ENCODE assay signal across 8 mouse cellular contexts in genomic region chr17:6601204-6601911, GRCm38 (mm10). TPM values are rescaled to one million over a fixed set of nuclear protein-coding genes. Genes with fewer than 3 reads are reported as not detected.
DNase-seq lines count a peak whose midpoint lies in the region; ATAC-seq and TF ChIP-seq lines count a peak whose summit lies in the region.
"Not testable (repeated sequence)": the region's sequence is repeated elsewhere in the genome, so short reads cannot be mapped to it uniquely, and the experiment has no call there.

Gene Dynlt1c, plus strand, starts transcription at chr17:6601671.

- ATAC-seq in hindbrain, embryonic 16.5 days, result peak; percentile 97
- ATAC-seq in megakaryocyte, adult 5-6 weeks (ENCODE audit: poor library complexity, severe bottlenecking), result peak; percentile 98

- TF ChIP-seq CTCF in left cerebral cortex, adult 2 months (IDR thresholded peaks at IDR 0.05), result not testable (repeated sequence)

- H3K36me3 ChIP-seq in hindbrain, embryonic 16.5 days (ENCODE audit: control insufficient read depth, insufficient read depth, low read length), result not testable (repeated sequence)

- DNase-seq in T-cell, adult 2 months (ENCODE audit: low spot score), result peak; percentile 73
- peak; percentile 76 to 83 for DNase-seq in cerebellum, postnatal 25 days
- DNase-seq in frontal cortex, postnatal 36 days (ENCODE audit: low spot score in 2 of 2), result peak; percentile 40 to 49
- DNase-seq in left cerebral cortex, adult 2 months (ENCODE audit: extremely low spot score in 1 of 2, low spot score in 2 of 2), result peak; percentile 34 to 51
- DNase-seq in right cerebral cortex, adult 2 months (ENCODE audit: low spot score in 2 of 2), result peak; percentile 35 to 45
- DNase-seq in urinary bladder, postnatal 25 days (ENCODE audit: low spot score), result peak; percentile 60

- peak within 1 kb of the TSS; percentile 33 for H3K4me2 ChIP-seq in hindbrain, embryonic 16.5 days (ENCODE audit: low read length)

- not testable (repeated sequence) for H3K9me3 ChIP-seq in hindbrain, embryonic 16.5 days (ENCODE audit: control insufficient read depth, low read length)

- H3K27me3 ChIP-seq in hindbrain, embryonic 16.5 days (replicated peaks; ENCODE audit: control insufficient read depth, insufficient read depth, low read length), result not testable (repeated sequence)

- peak within 1 kb of the TSS; percentile 27 for H3K4me3 ChIP-seq in hindbrain, embryonic 16.5 days (ENCODE audit: low read length)
- peak within 1 kb of the TSS; percentile 40 for H3K4me3 ChIP-seq in left cerebral cortex, adult 2 months

- H3K9ac ChIP-seq in hindbrain, embryonic 16.5 days (ENCODE audit: low read depth, low read length), result not testable (repeated sequence)

- intact Hi-C loops in left cerebral cortex, adult 2 months (cut with DNase I), result not testable (repeated sequence)

- not testable (repeated sequence) for H3K27ac ChIP-seq in hindbrain, embryonic 16.5 days (ENCODE audit: low read depth, low read length)
- H3K27ac ChIP-seq in left cerebral cortex, adult 2 months, result peak within 1 kb of the TSS; percentile 15; the same call in 1 of the 2 replicates

- H3K4me1 ChIP-seq in hindbrain, embryonic 16.5 days (ENCODE audit: control insufficient read depth, insufficient read depth, low read depth, low read length), result not testable (repeated sequence)

- 7% methylated on average over 23 of the region's 40 CpGs for WGBS in hindbrain, embryonic 16.5 days

RNA-seq across cellular contexts. Expression of gene Dynlt1c, which starts in this region (rescaled TPM):
- 43.5 and 53.9 TPM in 2 replicates for polyA plus RNA-seq in hindbrain, embryonic 16.5 days (2015; fragmentation: Nextera tagmentation; extraction: Ambion mirVana)
- 10 to 100 TPM; 20.3 to 20.5 TPM for total RNA-seq in left cerebral cortex, adult 2 months (2021)
- 4.7 and 11.7 TPM in 2 replicates for total RNA-seq in megakaryocyte, adult 5-6 weeks (2015)
- 5.7 and 10.4 TPM in 2 replicates for total RNA-seq in megakaryocyte, adult 5-6 weeks (2017)
